Mouse (Mus musculus): ENCODE measurements around the gene Frmd6.

Gene Frmd6

GRCm38 (mm10) chr12:70849517-70850291 is 24.4 kb downstream of the Frmd6 start:
- DNase-seq (ENCODE audit: extremely low read depth, insufficient read length, low spot score): no peak

- DNase-seq (ENCODE audit: extremely low read depth, insufficient read length, low spot score): no peak
These were observed 26.1 kb downstream of the Frmd6 start for GRCm38 (mm10) chr12:70851342-70851960.

GRCm38 (mm10) chr12:70853026-70853425 is 27.7 kb downstream of the Frmd6 start:
- no peak for DNase-seq (ENCODE audit: extremely low read depth, insufficient read length, low spot score)

DNA sequence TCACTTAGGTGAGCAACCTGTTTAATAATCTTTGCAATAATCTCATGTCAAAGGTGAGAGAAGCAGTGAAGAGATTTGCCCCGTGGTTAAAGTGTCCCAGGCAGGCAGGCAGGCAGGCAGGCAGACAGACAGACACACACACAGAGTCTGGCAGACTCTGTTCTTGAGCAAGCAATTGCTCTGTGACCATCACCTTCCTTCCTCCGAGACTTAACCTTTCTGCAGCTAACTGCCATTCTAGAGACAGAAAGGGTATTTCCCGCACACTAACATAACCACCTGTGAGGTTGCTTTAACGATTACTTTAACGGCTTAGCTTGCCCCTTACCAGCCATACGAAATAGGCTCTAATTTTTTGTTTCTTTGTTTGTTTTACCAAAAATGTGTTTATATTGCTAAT is 30.4 kb downstream of the Frmd6 start:
- DNase-seq (ENCODE audit: extremely low read depth, insufficient read length, low spot score): no peak

DNA sequence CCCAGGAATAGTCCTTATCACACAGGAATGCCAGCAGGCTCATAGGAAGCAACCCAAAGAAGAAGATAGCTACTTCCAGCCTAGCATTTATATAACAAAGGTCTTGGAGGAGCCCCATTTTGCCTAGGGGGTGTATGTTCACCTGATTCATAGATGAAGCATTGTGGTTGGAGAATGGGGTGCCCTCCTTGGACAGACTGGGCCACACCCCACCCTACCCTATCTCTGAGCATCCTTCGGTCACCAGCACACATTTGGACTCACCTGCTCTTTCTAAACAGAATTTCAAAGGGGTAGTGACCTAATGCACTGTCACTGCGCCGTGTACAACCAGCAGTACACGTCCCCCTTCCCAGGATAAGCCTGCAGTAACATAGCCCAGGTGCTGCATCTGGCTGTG is 31.5 kb downstream of the Frmd6 start:
- no peak for DNase-seq (ENCODE audit: extremely low read depth, insufficient read length, low spot score)

GRCm38 (mm10) chr12:70863281-70863680 is 38.0 kb downstream of the Frmd6 start:
- DNase-seq (ENCODE audit: extremely low read depth, insufficient read length, low spot score): no peak

DNA sequence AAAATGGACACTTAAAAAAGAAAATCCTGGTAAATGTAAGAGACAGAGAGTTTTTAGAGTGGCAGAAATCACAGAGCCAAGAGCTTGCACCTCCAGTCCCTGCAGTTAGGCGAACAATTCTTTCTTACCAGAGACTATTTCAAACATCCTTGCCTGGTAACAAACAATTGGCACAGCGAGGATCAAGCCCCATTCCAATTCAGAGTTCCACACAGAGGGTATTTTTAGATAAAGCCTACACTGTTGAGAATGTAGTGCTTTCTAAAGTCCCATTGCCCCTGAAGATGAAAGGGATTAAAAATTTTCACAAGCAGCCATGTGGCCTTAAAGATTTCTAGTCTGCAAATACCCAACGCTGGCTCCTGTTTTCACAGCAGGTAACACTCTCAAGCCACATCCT is 42.5 kb downstream of the Frmd6 start:
- DNase-seq (ENCODE audit: extremely low read depth, insufficient read length, low spot score): no peak

DNA sequence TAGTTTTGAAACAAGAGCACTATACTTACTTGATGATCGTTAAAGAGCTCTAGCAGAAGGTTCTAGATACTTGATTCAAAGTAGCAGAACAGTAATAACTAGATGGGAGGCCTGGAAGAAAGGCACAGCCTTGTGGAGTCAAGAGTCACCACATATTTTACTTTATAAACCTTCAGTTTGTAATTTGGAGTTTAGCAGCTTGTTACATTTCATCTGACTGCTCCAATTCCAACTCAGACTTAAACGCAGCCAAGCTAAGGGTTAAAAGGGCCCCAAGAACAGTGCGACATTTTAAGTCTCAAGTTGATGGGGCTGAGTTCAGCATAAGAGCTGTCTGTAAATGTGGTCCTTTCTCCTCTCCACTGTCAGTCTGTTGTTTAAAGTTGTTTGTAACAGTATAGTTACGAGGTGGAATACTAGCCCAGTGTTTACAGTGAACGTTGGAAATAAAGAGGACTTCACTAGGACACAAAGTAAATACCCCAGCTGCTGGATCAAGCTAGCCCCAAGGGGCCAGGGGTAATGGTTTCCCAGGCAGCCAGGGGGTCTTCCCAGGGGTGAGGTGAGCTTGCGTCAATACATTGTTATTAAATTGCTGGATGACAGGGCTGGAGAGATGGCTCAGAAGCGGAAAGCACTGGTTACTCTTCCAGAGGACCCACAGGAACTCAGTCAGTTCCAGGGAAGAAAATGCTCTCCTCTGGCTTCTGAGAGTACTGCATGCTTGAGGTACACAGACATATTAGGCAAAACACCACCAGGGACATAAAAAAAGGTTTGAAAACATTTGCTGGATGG is 43.1 kb downstream of the Frmd6 start:
- DNase-seq (ENCODE audit: extremely low read depth, insufficient read length, low spot score): no peak

- DNase-seq (ENCODE audit: extremely low read depth, insufficient read length, low spot score): no peak
These were observed 43.6 kb downstream of the Frmd6 start for GRCm38 (mm10) chr12:70868988-70869291.

- no peak for DNase-seq (ENCODE audit: extremely low read depth, insufficient read length, low spot score)
These were observed 48.2 kb downstream of the Frmd6 start for GRCm38 (mm10) chr12:70873544-70873943.

- no peak for DNase-seq (ENCODE audit: extremely low read depth, insufficient read length, low spot score)
These were observed 51.1 kb downstream of the Frmd6 start for GRCm38 (mm10) chr12:70876270-70876998.

- DNase-seq (ENCODE audit: extremely low read depth, insufficient read length, low spot score): no peak
These were observed 52.8 kb downstream of the Frmd6 start for GRCm38 (mm10) chr12:70877926-70878710.

- DNase-seq (ENCODE audit: extremely low read depth, insufficient read length, low spot score): no peak
These were observed 55.2 kb downstream of the Frmd6 start for GRCm38 (mm10) chr12:70880396-70880975.

GRCm38 (mm10) chr12:70881340-70881739 is 56.0 kb downstream of the Frmd6 start:
- DNase-seq (ENCODE audit: extremely low read depth, insufficient read length, low spot score): no peak

DNA sequence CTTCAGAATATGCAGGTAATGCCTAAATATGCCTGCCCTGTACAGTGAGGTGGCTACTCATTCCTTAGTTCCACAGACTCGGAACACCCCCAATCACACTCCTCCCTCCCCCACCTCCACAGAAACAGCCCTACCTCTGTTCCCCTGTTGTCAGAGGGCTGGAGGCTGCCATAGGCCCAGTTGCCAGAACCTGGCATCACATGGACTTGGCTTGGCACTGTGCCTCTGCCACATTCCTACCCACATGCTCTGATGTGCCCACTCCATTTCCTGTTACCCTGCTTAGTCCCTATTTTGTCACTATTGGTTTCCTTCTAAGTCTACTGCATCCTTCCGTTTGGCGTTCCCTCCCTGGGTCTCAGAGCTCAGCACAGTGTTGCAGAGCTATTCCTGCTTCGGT is 56.5 kb downstream of the Frmd6 start:
- peak; percentile 37 for DNase-seq (ENCODE audit: extremely low read depth, insufficient read length, low spot score)

DNA sequence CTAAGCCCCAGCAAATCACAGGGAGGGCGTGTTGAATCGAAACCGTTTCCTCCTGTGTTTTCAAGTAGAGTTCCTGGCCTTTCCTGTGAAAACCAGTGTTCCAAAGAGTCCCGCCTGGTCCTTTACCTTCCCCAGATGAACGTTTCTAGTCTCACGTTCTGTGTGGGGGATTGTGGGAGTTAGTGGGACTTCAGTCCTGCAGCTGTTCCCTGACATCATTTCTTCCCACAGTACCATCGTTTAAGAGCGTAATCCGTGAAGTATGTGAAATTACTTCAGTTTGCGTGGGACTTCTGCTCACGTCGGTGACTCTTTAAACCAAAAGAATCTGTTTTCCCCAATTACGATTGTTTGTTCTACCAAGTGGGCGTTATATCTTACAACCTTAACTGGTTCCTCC is 57.8 kb downstream of the Frmd6 start:
- DNase-seq (ENCODE audit: extremely low read depth, insufficient read length, low spot score): no peak

DNA sequence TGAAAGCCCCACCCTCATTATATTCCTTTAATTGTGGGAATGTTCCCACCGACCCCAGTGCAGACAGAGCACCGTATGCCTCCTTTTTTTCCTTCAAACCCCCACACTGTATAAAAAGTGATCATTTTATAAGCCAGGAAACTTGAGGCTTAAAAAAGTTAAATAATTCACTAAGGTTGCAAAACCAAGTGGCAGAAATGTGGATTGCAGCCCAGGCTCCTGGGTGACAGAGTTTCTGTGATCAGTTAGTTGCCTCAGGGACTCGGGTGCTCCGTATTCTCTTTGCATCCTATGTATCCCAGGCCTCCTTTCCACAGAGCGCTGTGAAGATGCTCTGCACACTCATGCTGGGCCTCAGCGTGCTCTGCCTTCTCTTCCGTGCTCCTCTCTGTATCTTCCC is 58.8 kb downstream of the Frmd6 start:
- DNase-seq (ENCODE audit: extremely low read depth, insufficient read length, low spot score): no peak

DNA sequence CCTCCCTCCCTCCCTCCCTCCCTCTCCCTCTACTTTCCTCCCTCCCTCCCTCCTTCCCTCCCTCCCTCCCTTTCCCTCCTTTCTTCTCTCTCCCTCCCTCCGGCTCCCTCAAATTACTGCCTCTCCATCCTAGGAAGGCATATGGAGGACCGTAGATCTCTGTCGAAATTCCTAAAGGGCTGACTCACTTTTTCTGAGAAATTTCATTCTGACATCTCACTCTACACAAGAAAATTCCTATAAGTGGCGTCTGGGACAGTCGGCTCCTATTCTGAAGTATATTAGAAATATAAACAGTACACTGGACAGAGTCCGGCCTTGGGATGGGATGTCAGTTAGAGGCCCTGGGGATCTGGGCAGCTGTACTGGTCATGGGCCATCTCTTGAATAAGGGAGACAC is 59.7 kb downstream of the Frmd6 start:
- DNase-seq (ENCODE audit: extremely low read depth, insufficient read length, low spot score): no peak

- DNase-seq (ENCODE audit: extremely low read depth, insufficient read length, low spot score): no peak
These were observed 60.3 kb downstream of the Frmd6 start for GRCm38 (mm10) chr12:70885576-70885975.

DNA sequence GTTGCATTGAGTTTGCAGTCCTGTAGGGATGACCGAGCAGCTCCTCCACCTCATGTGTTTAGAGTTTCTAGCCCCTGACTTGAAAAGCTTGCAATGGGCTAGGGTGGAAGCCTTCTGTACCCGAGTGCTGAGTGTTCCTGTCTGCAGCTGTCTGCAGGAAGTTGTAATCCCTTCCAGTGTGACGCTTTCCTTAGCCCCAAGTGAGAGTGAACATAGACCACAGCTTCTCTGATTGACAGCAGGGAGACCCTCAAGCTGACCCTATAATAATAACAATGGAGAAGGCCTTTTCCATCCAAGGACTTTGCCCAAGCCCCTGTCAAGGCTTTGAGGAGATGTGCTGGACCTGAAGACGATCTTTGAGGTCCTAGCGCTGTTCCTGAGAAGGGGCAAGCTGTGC is 65.1 kb downstream of the Frmd6 start:
- no peak for DNase-seq (ENCODE audit: extremely low read depth, insufficient read length, low spot score)

Measured in 3134 (cell line).